Mouse (Mus musculus): ENCODE measurements around the gene a. TPM values are rescaled to one million over a fixed set of nuclear protein-coding genes. Genes with fewer than 3 reads are reported as not detected.
A peak's percentile ranks its signal among the peaks of the same experiment; 100 is the strongest.

Gene a
- polyA plus RNA-seq, 1 experiment from 2014 or later = 17.7 TPM

DNA sequence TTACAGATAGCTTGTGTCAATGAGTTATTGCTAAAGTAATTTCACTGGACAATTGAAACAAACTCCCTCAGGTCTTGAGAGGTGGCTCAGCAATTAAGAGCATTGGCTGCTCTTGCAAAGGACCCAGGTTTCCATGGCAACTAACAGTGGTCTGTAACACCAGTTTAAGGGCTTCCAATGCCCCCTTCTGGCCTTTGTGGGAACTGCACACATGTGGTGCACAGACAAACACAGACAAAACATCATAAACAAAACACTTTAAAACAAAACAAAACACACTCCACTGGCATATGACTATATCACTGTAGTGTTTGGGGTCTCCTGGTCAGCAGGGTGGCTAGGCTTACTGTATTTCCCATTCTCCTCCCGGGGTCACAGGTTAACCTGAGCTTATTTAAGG lies 17.2 kb upstream of the a start:
- H3K4me1 ChIP-seq (ENCODE audit: control insufficient read depth, insufficient read depth, low read length) = no peaks in the 10 kb centered on the region
- no peak overlapping the region for H3K4me2 ChIP-seq (ENCODE audit: low read depth, severe bottlenecking)
- no peaks in the 10 kb centered on the region for H3K36me3 ChIP-seq (ENCODE audit: control insufficient read depth, insufficient read depth, low read length)
- no peak overlapping the region for H3K27ac ChIP-seq (replicated peaks; ENCODE audit: low read depth, low read length)
- H3K4me3 ChIP-seq (ENCODE audit: low read depth, low read length) = no peak overlapping the region
- 89% methylated on average over 1 of the region's 1 CpGs for WGBS
- ATAC-seq (ENCODE audit: insufficient number of reproducible peaks, low FRiP score, low TSS enrichment, low read depth) (no peak), DNase-seq (ENCODE audit: low spot score) (peak; percentile 58)
- H3K9me3 ChIP-seq (ENCODE audit: control insufficient read depth, low read length) = no peaks in the 10 kb centered on the region
- H3K27me3 ChIP-seq (ENCODE audit: control insufficient read depth, insufficient read depth, low read length) = no peaks in the 10 kb centered on the region
- no peak overlapping the region for H3K9ac ChIP-seq (ENCODE audit: low read length)

GRCm38 (mm10) chr2:154776496-154776895 lies 14.7 kb upstream of the a start:
- Histone ChIP-seq H3K27me3 (ENCODE audit: control insufficient read depth, insufficient read depth, low read length) (no peaks in the 10 kb centered on the region), H3K36me3 (ENCODE audit: control insufficient read depth, insufficient read depth, low read length) (no peaks in the 10 kb centered on the region), H3K9me3 (ENCODE audit: control insufficient read depth, low read length) (no peaks in the 10 kb centered on the region), H3K4me3 (ENCODE audit: low read depth, low read length) (no peak overlapping the region), H3K4me2 (ENCODE audit: low read depth, severe bottlenecking) (no peak overlapping the region), H3K9ac (ENCODE audit: low read length) (no peak overlapping the region), H3K4me1 (ENCODE audit: control insufficient read depth, insufficient read depth, low read length) (no peaks in the 10 kb centered on the region), H3K27ac (replicated peaks; ENCODE audit: low read depth, low read length) (no peak overlapping the region)
- DNase-seq (ENCODE audit: low spot score) = no peak
- no peak for ATAC-seq (ENCODE audit: insufficient number of reproducible peaks, low FRiP score, low TSS enrichment, low read depth)
- 76% methylated on average over 7 of the region's 7 CpGs for WGBS

GRCm38 (mm10) chr2:154779648-154780047 lies 11.6 kb upstream of the a start:
- WGBS = 53% methylated on average over 3 of the region's 3 CpGs
- Histone ChIP-seq H3K9ac (ENCODE audit: low read length) (no peak overlapping the region), H3K4me2 (ENCODE audit: low read depth, severe bottlenecking) (no peak overlapping the region), H3K4me1 (ENCODE audit: control insufficient read depth, insufficient read depth, low read length) (no peaks in the 10 kb centered on the region), H3K27ac (replicated peaks; ENCODE audit: low read depth, low read length) (no peak overlapping the region), H3K36me3 (ENCODE audit: control insufficient read depth, insufficient read depth, low read length) (no peaks in the 10 kb centered on the region), H3K27me3 (ENCODE audit: control insufficient read depth, insufficient read depth, low read length) (no peaks in the 10 kb centered on the region), H3K4me3 (ENCODE audit: low read depth, low read length) (no peak overlapping the region), H3K9me3 (ENCODE audit: control insufficient read depth, low read length) (no peaks in the 10 kb centered on the region)
- DNase-seq (ENCODE audit: low spot score) (no peak), ATAC-seq (ENCODE audit: insufficient number of reproducible peaks, low FRiP score, low TSS enrichment, low read depth) (no peak)

GRCm38 (mm10) chr2:154782361-154782760 lies 8.8 kb upstream of the a start:
- ATAC-seq (ENCODE audit: insufficient number of reproducible peaks, low FRiP score, low TSS enrichment, low read depth) = no peak
- WGBS = 69% methylated on average over 4 of the region's 4 CpGs
- H3K27me3 ChIP-seq (ENCODE audit: control insufficient read depth, insufficient read depth, low read length) = no peaks in the 10 kb centered on the region
- no peak for DNase-seq (ENCODE audit: low spot score)
- H3K27ac ChIP-seq (replicated peaks; ENCODE audit: low read depth, low read length) = no peak overlapping the region
- no peak overlapping the region for H3K9ac ChIP-seq (ENCODE audit: low read length)
- no peak overlapping the region for H3K4me2 ChIP-seq (ENCODE audit: low read depth, severe bottlenecking)
- no peaks in the 10 kb centered on the region for H3K4me1 ChIP-seq (ENCODE audit: control insufficient read depth, insufficient read depth, low read length)
- H3K36me3 ChIP-seq (ENCODE audit: control insufficient read depth, insufficient read depth, low read length) = no peaks in the 10 kb centered on the region
- H3K9me3 ChIP-seq (ENCODE audit: control insufficient read depth, low read length) = no peaks in the 10 kb centered on the region
- no peak overlapping the region for H3K4me3 ChIP-seq (ENCODE audit: low read depth, low read length)

DNA sequence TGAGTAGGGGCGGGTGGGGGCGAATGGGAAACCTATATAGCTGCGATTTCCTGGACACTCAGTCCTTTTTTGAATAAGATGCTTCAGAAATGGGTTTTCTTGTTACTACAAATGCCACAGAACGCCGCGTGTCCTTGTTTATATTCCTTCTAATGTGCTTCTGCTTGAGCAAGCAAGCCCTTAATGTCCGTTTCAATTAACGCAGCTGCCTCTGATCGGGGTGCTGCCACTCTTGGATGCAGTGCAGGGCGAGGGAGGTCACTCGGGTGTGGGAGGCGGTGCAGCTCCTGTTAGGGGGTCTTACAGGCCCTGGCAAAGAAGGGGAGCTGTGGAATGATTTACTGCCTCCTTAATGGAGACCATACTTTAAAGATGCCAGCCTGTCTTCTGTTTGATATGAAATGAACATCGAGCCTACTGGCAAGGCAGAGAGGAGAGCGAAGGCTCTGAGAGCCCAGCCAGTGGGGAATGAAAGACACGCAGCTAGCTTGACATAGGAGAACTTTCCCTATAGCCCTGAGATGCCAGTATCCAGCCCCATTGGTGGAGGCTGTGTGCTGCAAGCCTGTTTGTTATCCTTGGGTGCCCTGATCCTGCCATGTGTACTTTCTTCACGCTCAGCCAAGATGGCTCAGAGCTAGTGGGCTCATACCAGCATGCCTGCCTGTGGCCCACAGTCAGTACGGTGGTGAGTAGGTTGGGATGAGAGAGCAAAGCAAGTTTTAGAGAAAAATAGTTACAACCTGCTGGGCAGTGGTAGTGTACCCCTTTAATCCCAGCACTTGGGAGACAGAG lies 8.1 kb upstream of the a start:
- Histone ChIP-seq H3K9ac (ENCODE audit: low read length) (no peak overlapping the region), H3K4me1 (ENCODE audit: control insufficient read depth, insufficient read depth, low read length) (no peaks in the 10 kb centered on the region), H3K4me2 (ENCODE audit: low read depth, severe bottlenecking) (no peak overlapping the region), H3K27ac (replicated peaks; ENCODE audit: low read depth, low read length) (no peak overlapping the region), H3K36me3 (ENCODE audit: control insufficient read depth, insufficient read depth, low read length) (no peaks in the 10 kb centered on the region), H3K9me3 (ENCODE audit: control insufficient read depth, low read length) (no peaks in the 10 kb centered on the region), H3K27me3 (ENCODE audit: control insufficient read depth, insufficient read depth, low read length) (no peaks in the 10 kb centered on the region), H3K4me3 (ENCODE audit: low read depth, low read length) (no peak overlapping the region)
- no peak for ATAC-seq (ENCODE audit: insufficient number of reproducible peaks, low FRiP score, low TSS enrichment, low read depth)
- 69% methylated on average over 17 of the region's 17 CpGs for WGBS
- DNase-seq (ENCODE audit: low spot score) = no peak

- H3K4me1 ChIP-seq (ENCODE audit: control insufficient read depth, insufficient read depth, low read length) = no peaks in the 10 kb centered on the region
- H3K36me3 ChIP-seq (ENCODE audit: control insufficient read depth, insufficient read depth, low read length) = no peaks in the 10 kb centered on the region
- H3K9ac ChIP-seq (ENCODE audit: low read length) = no peak overlapping the region
- no peak for ATAC-seq (ENCODE audit: insufficient number of reproducible peaks, low FRiP score, low TSS enrichment, low read depth)
- DNase-seq (ENCODE audit: low spot score) = no peak
- H3K4me3 ChIP-seq (ENCODE audit: low read depth, low read length) = no peak overlapping the region
- no peak overlapping the region for H3K27ac ChIP-seq (replicated peaks; ENCODE audit: low read depth, low read length)
- H3K4me2 ChIP-seq (ENCODE audit: low read depth, severe bottlenecking) = no peak overlapping the region
- 80% methylated on average over 3 of the region's 3 CpGs for WGBS
- H3K9me3 ChIP-seq (ENCODE audit: control insufficient read depth, low read length) = no peaks in the 10 kb centered on the region
- H3K27me3 ChIP-seq (ENCODE audit: control insufficient read depth, insufficient read depth, low read length) = no peaks in the 10 kb centered on the region
Observed at GRCm38 (mm10) chr2:154785284-154785683, 5.9 kb upstream of the a start.

DNA sequence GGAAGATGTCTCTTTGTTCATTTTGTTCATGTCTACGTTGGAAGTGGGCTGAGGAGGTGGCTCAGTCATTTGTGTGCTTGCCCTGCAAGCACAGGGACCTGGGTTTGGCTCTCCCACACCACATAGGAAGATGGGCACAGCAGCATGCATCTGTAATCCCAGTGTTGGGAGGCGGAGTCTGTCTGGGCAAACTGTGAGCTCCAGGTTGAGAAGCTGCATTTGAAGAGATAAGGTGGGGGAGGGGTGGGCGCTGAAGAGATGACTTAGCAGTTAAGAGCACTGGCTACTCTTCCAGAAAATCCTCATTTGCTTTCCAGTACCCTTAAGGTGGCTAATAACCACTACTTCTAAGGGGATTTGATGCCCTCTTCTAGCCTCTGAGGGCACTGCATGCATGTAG lies 5.0 kb upstream of the a start:
- 49% methylated on average over 3 of the region's 3 CpGs for WGBS
- H3K36me3 ChIP-seq (ENCODE audit: control insufficient read depth, insufficient read depth, low read length) = no peaks in the 10 kb centered on the region
- no peaks in the 10 kb centered on the region for H3K4me1 ChIP-seq (ENCODE audit: control insufficient read depth, insufficient read depth, low read length)
- H3K27ac ChIP-seq (replicated peaks; ENCODE audit: low read depth, low read length) = no peak overlapping the region
- H3K4me3 ChIP-seq (ENCODE audit: low read depth, low read length) = no peak overlapping the region
- no peaks in the 10 kb centered on the region for H3K27me3 ChIP-seq (ENCODE audit: control insufficient read depth, insufficient read depth, low read length)
- no peaks in the 10 kb centered on the region for H3K9me3 ChIP-seq (ENCODE audit: control insufficient read depth, low read length)
- H3K9ac ChIP-seq (ENCODE audit: low read length) = no peak overlapping the region
- ATAC-seq (ENCODE audit: insufficient number of reproducible peaks, low FRiP score, low TSS enrichment, low read depth) (no peak), DNase-seq (ENCODE audit: low spot score) (no peak)
- H3K4me2 ChIP-seq (ENCODE audit: low read depth, severe bottlenecking) = no peak overlapping the region

- 79% methylated on average over 11 of the region's 11 CpGs for WGBS
- Histone ChIP-seq H3K4me1 (ENCODE audit: control insufficient read depth, insufficient read depth, low read length) (no peaks in the 10 kb centered on the region), H3K4me3 (ENCODE audit: low read depth, low read length) (no peak overlapping the region), H3K9me3 (ENCODE audit: control insufficient read depth, low read length) (no peaks in the 10 kb centered on the region), H3K9ac (ENCODE audit: low read length) (no peak overlapping the region), H3K4me2 (ENCODE audit: low read depth, severe bottlenecking) (no peak overlapping the region), H3K27me3 (ENCODE audit: control insufficient read depth, insufficient read depth, low read length) (no peaks in the 10 kb centered on the region), H3K36me3 (ENCODE audit: control insufficient read depth, insufficient read depth, low read length) (no peaks in the 10 kb centered on the region), H3K27ac (replicated peaks; ENCODE audit: low read depth, low read length) (no peak overlapping the region)
- no peak for ATAC-seq (ENCODE audit: insufficient number of reproducible peaks, low FRiP score, low TSS enrichment, low read depth)
- DNase-seq (ENCODE audit: low spot score) = no peak
Observed at GRCm38 (mm10) chr2:154786776-154787175, 4.4 kb upstream of the a start.

DNA sequence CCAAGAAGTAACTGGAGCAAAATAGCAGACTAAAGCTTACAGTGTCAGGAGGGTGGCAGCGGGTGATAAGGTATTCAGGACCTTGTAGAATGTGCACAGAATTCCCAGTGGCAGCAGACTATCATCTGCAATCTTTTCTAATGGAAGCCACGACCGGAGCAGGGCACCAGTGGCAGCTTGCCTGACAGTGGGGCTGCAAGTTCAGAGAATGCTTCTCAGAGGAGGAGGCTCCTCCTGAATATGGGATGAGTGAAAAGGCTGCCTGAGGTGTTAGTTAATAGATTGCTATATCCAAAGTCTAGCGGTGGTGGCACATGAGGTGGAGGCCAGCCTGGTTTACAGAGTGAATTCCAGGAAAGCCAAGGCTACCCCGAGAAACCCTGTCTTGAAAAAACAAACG lies 1.8 kb upstream of the a start:
- H3K4me1 ChIP-seq (ENCODE audit: control insufficient read depth, insufficient read depth, low read length) = peaks cover 8% of the 10 kb centered on the region
- H3K36me3 ChIP-seq (ENCODE audit: control insufficient read depth, insufficient read depth, low read length) = no peaks in the 10 kb centered on the region
- no peak overlapping the region for H3K4me2 ChIP-seq (ENCODE audit: low read depth, severe bottlenecking)
- no peak overlapping the region for H3K9ac ChIP-seq (ENCODE audit: low read length)
- H3K27ac ChIP-seq (replicated peaks; ENCODE audit: low read depth, low read length) = no peak overlapping the region
- DNase-seq (ENCODE audit: low spot score) (no peak), ATAC-seq (ENCODE audit: insufficient number of reproducible peaks, low FRiP score, low TSS enrichment, low read depth) (no peak)
- H3K9me3 ChIP-seq (ENCODE audit: control insufficient read depth, low read length) = no peaks in the 10 kb centered on the region
- H3K4me3 ChIP-seq (ENCODE audit: low read depth, low read length) = no peak overlapping the region
- no peaks in the 10 kb centered on the region for H3K27me3 ChIP-seq (ENCODE audit: control insufficient read depth, insufficient read depth, low read length)
- WGBS = 78% methylated on average over 6 of the region's 6 CpGs
